Mouse (Mus musculus): ENCODE measurements at regions not wholly inside any gene's neighbourhood (a gene's known extent, or its start where the extent isn't known, plus 50 kb on each side); places are given as distances from the start of the nearest gene placed in this dataset.
"Not testable (repeated sequence)": the region's sequence is repeated elsewhere in the genome, so short reads cannot be mapped to it uniquely, and the experiment has no call there.

DNA sequence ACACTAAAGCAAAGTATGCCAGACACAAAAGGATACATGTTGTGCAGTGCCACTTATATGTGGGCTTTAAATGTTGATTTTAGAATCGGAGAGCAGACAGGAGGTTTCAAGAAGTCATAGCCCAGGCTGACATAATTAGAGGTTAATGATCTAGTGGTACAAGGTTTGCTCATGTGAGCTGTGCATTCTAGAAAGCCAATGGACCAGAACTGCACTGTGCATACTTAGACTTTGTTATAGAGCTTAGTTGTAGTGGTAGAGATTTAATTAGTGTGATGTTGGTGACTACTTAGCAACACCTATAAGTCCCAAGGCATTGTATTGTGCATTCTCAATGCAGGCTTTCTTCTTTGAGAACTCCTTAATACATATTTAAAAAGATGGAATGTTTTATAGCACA is 369.6 kb downstream of the Dok5 start:
- no peak overlapping the region for H3K27ac ChIP-seq (ENCODE audit: insufficient read depth, low read depth, low read length)
- no peaks in the 10 kb centered on the region for H3K36me3 ChIP-seq (ENCODE audit: control insufficient read depth, insufficient read depth, low read length)
- no peak overlapping the region for H3K4me3 ChIP-seq (ENCODE audit: insufficient read depth, low read depth, low read length)
- DNase-seq = peak; percentile 19
- no peaks in the 10 kb centered on the region for H3K4me1 ChIP-seq (ENCODE audit: control insufficient read depth, insufficient read depth, low read length)
- TF ChIP-seq POLR2A (IDR thresholded peaks at IDR 0.05; ENCODE audit: low read depth, low read length) = no peak
- no peak for TF ChIP-seq CTCF (conservative IDR thresholded peaks at IDR 0.05; ENCODE audit: insufficient read depth, insufficient read length, low read depth, low read length)
- WGBS = 22% methylated on average over 1 of the region's 1 CpGs
- H3K27me3 ChIP-seq (replicated peaks; ENCODE audit: control insufficient read depth, insufficient read depth, low read length) = no peaks in the 10 kb centered on the region

DNA sequence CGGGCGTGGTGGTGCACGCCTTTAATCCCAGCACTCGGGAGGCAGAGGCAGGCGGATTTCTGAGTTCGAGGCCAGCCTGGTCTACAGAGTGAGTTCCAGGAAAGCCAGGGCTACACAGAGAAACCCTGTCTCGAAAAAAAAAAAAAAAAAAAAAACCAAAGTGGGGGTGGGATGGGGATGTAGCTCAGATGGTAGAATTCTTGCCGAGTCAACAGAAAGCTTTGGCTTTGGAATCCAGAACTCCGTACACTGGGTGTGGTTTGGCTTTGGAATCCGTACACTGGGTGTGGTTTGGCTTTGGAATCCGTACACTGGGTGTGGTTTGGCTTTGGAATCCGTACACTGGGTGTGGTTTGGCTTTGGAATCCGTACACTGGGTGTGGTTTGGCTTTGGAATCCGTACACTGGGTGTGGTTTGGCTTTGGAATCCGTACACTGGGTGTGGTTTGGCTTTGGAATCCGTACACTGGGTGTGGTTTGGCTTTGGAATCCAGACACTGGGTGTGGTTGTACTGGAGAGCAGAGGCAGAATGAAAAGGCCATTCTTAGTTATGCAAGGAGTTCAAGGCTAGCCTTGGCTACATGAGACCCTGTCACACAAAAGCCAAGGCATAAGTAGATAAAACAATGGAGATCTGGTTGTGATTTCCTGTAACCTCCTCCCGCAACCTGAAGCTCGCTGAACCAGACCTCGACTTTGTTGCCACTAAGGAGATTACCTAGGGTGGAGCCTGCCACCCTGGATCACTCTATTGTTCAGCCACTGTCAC is 388.6 kb downstream of the Dok5 start:
- DNase-seq; H3K4me1 ChIP-seq (ENCODE audit: control insufficient read depth, insufficient read depth, low read length); H3K27ac ChIP-seq (ENCODE audit: insufficient read depth, low read depth, low read length); H3K36me3 ChIP-seq (ENCODE audit: control insufficient read depth, insufficient read depth, low read length); H3K27me3 ChIP-seq (replicated peaks; ENCODE audit: control insufficient read depth, insufficient read depth, low read length); H3K4me3 ChIP-seq (ENCODE audit: insufficient read depth, low read depth, low read length): not testable (repeated sequence)
- WGBS = 91% methylated on average over 18 of the region's 19 CpGs

DNA sequence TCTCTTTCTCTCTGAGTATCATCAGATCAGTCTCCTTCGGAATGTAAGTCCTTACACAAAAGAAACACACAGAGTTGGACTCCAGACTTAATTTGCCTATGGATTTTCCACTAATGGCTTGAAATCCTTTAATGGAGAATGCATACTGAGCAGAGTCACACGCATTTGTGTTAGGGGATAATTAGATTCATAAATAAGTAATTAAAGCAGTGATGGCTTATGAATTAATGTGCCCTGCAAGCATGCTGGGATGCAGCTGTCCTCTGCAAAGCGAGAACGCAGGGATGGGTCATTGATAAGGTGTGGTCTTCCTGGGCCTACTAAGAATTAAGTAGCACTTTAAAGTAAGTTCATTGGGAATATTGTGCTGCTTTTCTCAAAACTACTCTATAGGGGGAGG is 403.2 kb downstream of the Dok5 start:
- no peak overlapping the region for H3K27ac ChIP-seq (ENCODE audit: insufficient read depth, low read depth, low read length)
- no peak for TF ChIP-seq CTCF (conservative IDR thresholded peaks at IDR 0.05; ENCODE audit: insufficient read depth, insufficient read length, low read depth, low read length)
- no peak for TF ChIP-seq POLR2A (IDR thresholded peaks at IDR 0.05; ENCODE audit: low read depth, low read length)
- no peak for DNase-seq
- 78% methylated on average over 4 of the region's 4 CpGs for WGBS
- no peaks in the 10 kb centered on the region for H3K4me1 ChIP-seq (ENCODE audit: control insufficient read depth, insufficient read depth, low read length)
- no peaks in the 10 kb centered on the region for H3K27me3 ChIP-seq (replicated peaks; ENCODE audit: control insufficient read depth, insufficient read depth, low read length)
- H3K4me3 ChIP-seq (ENCODE audit: insufficient read depth, low read depth, low read length) = no peak overlapping the region
- H3K36me3 ChIP-seq (ENCODE audit: control insufficient read depth, insufficient read depth, low read length) = no peaks in the 10 kb centered on the region
